Mouse (Mus musculus): ENCODE data around the gene Slmap. TPM values are rescaled to one million over a fixed set of nuclear protein-coding genes. Genes with fewer than 3 reads are reported as not detected.
"Not testable (repeated sequence)": the region's sequence is repeated elsewhere in the genome, so short reads cannot be mapped to it uniquely, and the experiment has no call there.

Slmap gene
- polyA plus RNA-seq, 2 experiments, result 9.5 to 10.4 TPM

- Histone ChIP-seq H3K27me3 (ENCODE audit: control insufficient read depth, insufficient read depth, low read length) (no peaks in the 10 kb centered on the region), H3K27ac (no peak overlapping the region), H3K4me2 (ENCODE audit: low read depth) (no peak overlapping the region), H3K36me3 (replicated peaks; ENCODE audit: control insufficient read depth, insufficient read depth, low read depth) (no peaks in the 10 kb centered on the region), H3K9me3 (ENCODE audit: control insufficient read depth, low read length) (no peaks in the 10 kb centered on the region), H3K4me3 (ENCODE audit: insufficient read depth in 1 of 2, low read depth in 2 of 2, low read length in 2 of 2) (no peak overlapping the region), H3K4me1 (replicated peaks; ENCODE audit: control insufficient read depth in 2 of 2, insufficient read depth in 2 of 2, low read length in 1 of 2) (peaks cover 8 to 14% of the 10 kb centered on the region in 2 experiments), H3K9ac (replicated peaks) (no peak overlapping the region)
- ATAC-seq (ENCODE audit: insufficient read depth) (no peak), DNase-seq (ENCODE audit: low read depth in 3 of 3, low spot score in 3 of 3) (no peak)
- TF ChIP-seq EP300 (IDR thresholded peaks at IDR 0.05; ENCODE audit: low read depth) (no peak), CTCF (IDR thresholded peaks at IDR 0.05; ENCODE audit: low read depth) (no peak)
- WGBS (ENCODE audit: insufficient replicate concordance), result 66% methylated on average over 3 of the region's 3 CpGs
These were observed 41.6 kb upstream of the Slmap start for GRCm38 (mm10) chr14:26576255-26576780.

GRCm38 (mm10) chr14:26573556-26573955 is 38.8 kb upstream of the Slmap start, which contains the start of gene Dennd6a:
Dennd6a (plus strand) TSS chr14:26573856.
- not testable (repeated sequence) for H3K4me2 ChIP-seq (ENCODE audit: low read depth); H3K9ac ChIP-seq (replicated peaks); ATAC-seq (ENCODE audit: insufficient read depth); H3K4me1 ChIP-seq (replicated peaks; ENCODE audit: control insufficient read depth in 2 of 2, insufficient read depth in 2 of 2, low read length in 1 of 2); H3K9me3 ChIP-seq (ENCODE audit: control insufficient read depth, low read length); H3K36me3 ChIP-seq (replicated peaks; ENCODE audit: control insufficient read depth, insufficient read depth, low read depth); DNase-seq (ENCODE audit: low read depth in 3 of 3, low spot score in 3 of 3); H3K27me3 ChIP-seq (ENCODE audit: control insufficient read depth, insufficient read depth, low read length); H3K4me3 ChIP-seq (ENCODE audit: insufficient read depth in 1 of 2, low read depth in 2 of 2, low read length in 2 of 2); H3K27ac ChIP-seq
- WGBS (ENCODE audit: insufficient replicate concordance), result 72% methylated on average over 5 of the region's 5 CpGs

GRCm38 (mm10) chr14:26571951-26572675 is 37.4 kb upstream of the Slmap start:
- 26% methylated on average over 4 of the region's 4 CpGs for WGBS (ENCODE audit: insufficient replicate concordance)
- TF ChIP-seq EP300 (IDR thresholded peaks at IDR 0.05; ENCODE audit: low read depth) (no peak), CTCF (IDR thresholded peaks at IDR 0.05; ENCODE audit: low read depth) (no peak)
- no peaks in the 10 kb centered on the region for H3K36me3 ChIP-seq (replicated peaks; ENCODE audit: control insufficient read depth, insufficient read depth, low read depth)
- H3K9ac ChIP-seq (replicated peaks), result no peak overlapping the region
- H3K4me3 ChIP-seq (ENCODE audit: insufficient read depth in 1 of 2, low read depth in 2 of 2, low read length in 2 of 2), result no peak overlapping the region
- no peaks in the 10 kb centered on the region for H3K9me3 ChIP-seq (ENCODE audit: control insufficient read depth, low read length)
- no peaks in the 10 kb centered on the region for H3K27me3 ChIP-seq (ENCODE audit: control insufficient read depth, insufficient read depth, low read length)
- peaks cover 0 to 4% of the 10 kb centered on the region in 2 experiments; a peak in 2 of 4 replicates for H3K4me1 ChIP-seq (replicated peaks; ENCODE audit: control insufficient read depth in 2 of 2, insufficient read depth in 2 of 2, low read length in 1 of 2)
- no peak overlapping the region for H3K27ac ChIP-seq
- DNase-seq (ENCODE audit: low read depth in 3 of 3, low spot score in 3 of 3) (no peak), ATAC-seq (ENCODE audit: insufficient read depth) (no peak)
- H3K4me2 ChIP-seq (ENCODE audit: low read depth), result no peak overlapping the region

GRCm38 (mm10) chr14:26569880-26570279 is 35.1 kb upstream of the Slmap start:
- no peaks in the 10 kb centered on the region for H3K9me3 ChIP-seq (ENCODE audit: control insufficient read depth, low read length)
- no peak overlapping the region for H3K9ac ChIP-seq (replicated peaks)
- H3K4me1 ChIP-seq (replicated peaks; ENCODE audit: control insufficient read depth in 2 of 2, insufficient read depth in 2 of 2, low read length in 1 of 2), result peaks cover 0 to 4% of the 10 kb centered on the region in 2 experiments; a peak in 2 of 4 replicates
- no peak overlapping the region for H3K27ac ChIP-seq
- WGBS (ENCODE audit: insufficient replicate concordance), result 77% methylated on average over 4 of the region's 4 CpGs
- no peak for DNase-seq (ENCODE audit: low read depth in 3 of 3, low spot score in 3 of 3)
- H3K36me3 ChIP-seq (replicated peaks; ENCODE audit: control insufficient read depth, insufficient read depth, low read depth), result no peaks in the 10 kb centered on the region
- no peak overlapping the region for H3K4me2 ChIP-seq (ENCODE audit: low read depth)
- ATAC-seq (ENCODE audit: insufficient read depth), result no peak
- TF ChIP-seq EP300 (IDR thresholded peaks at IDR 0.05; ENCODE audit: low read depth) (no peak), CTCF (IDR thresholded peaks at IDR 0.05; ENCODE audit: low read depth) (no peak)
- H3K4me3 ChIP-seq (ENCODE audit: insufficient read depth in 1 of 2, low read depth in 2 of 2, low read length in 2 of 2), result no peak overlapping the region
- H3K27me3 ChIP-seq (ENCODE audit: control insufficient read depth, insufficient read depth, low read length), result no peaks in the 10 kb centered on the region

- H3K4me1 ChIP-seq (replicated peaks; ENCODE audit: control insufficient read depth in 2 of 2, insufficient read depth in 2 of 2, low read length in 1 of 2), result no peaks in the 10 kb centered on the region
- no peak for TF ChIP-seq CTCF (IDR thresholded peaks at IDR 0.05; ENCODE audit: low read depth)
- no peak for TF ChIP-seq EP300 (IDR thresholded peaks at IDR 0.05; ENCODE audit: low read depth)
- no peaks in the 10 kb centered on the region for H3K36me3 ChIP-seq (replicated peaks; ENCODE audit: control insufficient read depth, insufficient read depth, low read depth)
- H3K4me2 ChIP-seq (ENCODE audit: low read depth), result no peak overlapping the region
- DNase-seq (ENCODE audit: low read depth in 3 of 3, low spot score in 3 of 3) (no peak), ATAC-seq (ENCODE audit: insufficient read depth) (no peak)
- H3K4me3 ChIP-seq (ENCODE audit: insufficient read depth in 1 of 2, low read depth in 2 of 2, low read length in 2 of 2), result no peak overlapping the region
- H3K27ac ChIP-seq, result no peak overlapping the region
- no peaks in the 10 kb centered on the region for H3K9me3 ChIP-seq (ENCODE audit: control insufficient read depth, low read length)
- 57% methylated on average over 2 of the region's 2 CpGs for WGBS (ENCODE audit: insufficient replicate concordance)
- H3K27me3 ChIP-seq (ENCODE audit: control insufficient read depth, insufficient read depth, low read length), result no peaks in the 10 kb centered on the region
- no peak overlapping the region for H3K9ac ChIP-seq (replicated peaks)
These were observed 27.5 kb upstream of the Slmap start for GRCm38 (mm10) chr14:26562247-26562646.

Measured in liver, embryonic 14.5 days (tissue).